Mouse (Mus musculus): Measurements from ENCODE around the gene Il9. TPM values are rescaled to one million over a fixed set of nuclear protein-coding genes. Genes with fewer than 3 reads are reported as not detected.

Il9 gene
- polyA plus RNA-seq, 1 experiment, result not detected

DNA sequence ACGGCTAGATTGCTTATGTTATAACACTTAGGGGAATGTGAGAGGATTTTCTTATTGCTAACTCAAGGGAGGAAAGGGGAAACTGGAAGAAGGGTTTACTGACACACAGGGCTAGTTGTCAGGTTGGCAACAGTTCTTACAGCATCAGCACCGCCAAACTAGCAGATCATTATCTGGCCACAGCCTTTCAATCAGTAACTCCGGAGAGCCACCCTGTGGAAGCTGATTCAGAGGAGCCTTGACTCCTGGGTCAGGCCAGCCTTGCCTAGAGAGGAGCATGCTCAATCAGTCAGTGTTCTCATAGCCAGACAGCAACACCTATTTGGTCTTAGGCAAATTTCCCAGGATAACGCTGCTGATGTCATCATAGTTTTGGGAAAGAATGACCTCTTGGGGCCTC, 20.6 kb downstream of the Il9 start:
- 71% methylated on average over 4 of the region's 4 CpGs for WGBS
- Histone ChIP-seq H3K4me3 (replicated peaks; ENCODE audit: extremely low read depth, low read depth, low read length) (no peak overlapping the region), H3K4me1 (ENCODE audit: control insufficient read depth, insufficient read depth, low read length) (no peaks in the 10 kb centered on the region)
- no peak for DNase-seq
- TF ChIP-seq CTCF (IDR thresholded peaks at IDR 0.05; ENCODE audit: insufficient read depth, low read length) (no peak), POLR2A (IDR thresholded peaks at IDR 0.05; ENCODE audit: borderline replicate concordance, extremely low read depth, low read depth, low read length) (no peak)

DNA sequence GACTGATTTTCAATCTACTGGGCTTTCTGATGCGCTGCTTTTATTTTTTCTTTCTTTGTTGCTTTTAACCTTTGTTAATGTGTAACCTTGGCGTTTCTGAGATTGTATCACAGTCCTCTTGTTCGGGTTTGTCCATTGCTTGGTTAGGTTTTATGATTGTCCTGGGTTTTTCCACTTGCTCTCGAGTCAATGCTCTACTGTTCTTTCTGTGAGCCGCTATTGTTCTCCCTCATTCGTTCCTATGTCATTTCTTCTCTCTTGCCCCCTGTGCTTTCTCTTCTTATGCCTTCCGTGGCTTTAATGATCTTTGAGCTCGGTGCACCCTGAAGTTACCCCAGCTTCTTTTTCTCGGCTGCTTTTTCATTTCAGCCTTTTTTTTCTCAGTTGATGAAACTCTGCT, 24.0 kb downstream of the Il9 start:
- no peak for DNase-seq
- TF ChIP-seq POLR2A (IDR thresholded peaks at IDR 0.05; ENCODE audit: borderline replicate concordance, extremely low read depth, low read depth, low read length) (no peak), CTCF (IDR thresholded peaks at IDR 0.05; ENCODE audit: insufficient read depth, low read length) (no peak)
- 49% methylated on average over 9 of the region's 9 CpGs for WGBS
- Histone ChIP-seq H3K4me1 (ENCODE audit: control insufficient read depth, insufficient read depth, low read length) (no peaks in the 10 kb centered on the region), H3K4me3 (replicated peaks; ENCODE audit: extremely low read depth, low read depth, low read length) (no peak overlapping the region)

GRCm38 (mm10) chr13:56450035-56450434, 32.0 kb downstream of the Il9 start:
- DNase-seq, result no peak
- Histone ChIP-seq H3K4me1 (ENCODE audit: control insufficient read depth, insufficient read depth, low read length) (no peaks in the 10 kb centered on the region), H3K4me3 (replicated peaks; ENCODE audit: extremely low read depth, low read depth, low read length) (no peak overlapping the region)
- no peak for TF ChIP-seq CTCF (IDR thresholded peaks at IDR 0.05; ENCODE audit: insufficient read depth, low read length)
- no peak for TF ChIP-seq POLR2A (IDR thresholded peaks at IDR 0.05; ENCODE audit: borderline replicate concordance, extremely low read depth, low read depth, low read length)
- WGBS, result 68% methylated on average over 8 of the region's 8 CpGs

- Histone ChIP-seq H3K4me3 (replicated peaks; ENCODE audit: extremely low read depth, low read depth, low read length) (no peak overlapping the region), H3K4me1 (ENCODE audit: control insufficient read depth, insufficient read depth, low read length) (no peaks in the 10 kb centered on the region)
- DNase-seq, result no peak
- TF ChIP-seq POLR2A (IDR thresholded peaks at IDR 0.05; ENCODE audit: borderline replicate concordance, extremely low read depth, low read depth, low read length) (no peak), CTCF (IDR thresholded peaks at IDR 0.05; ENCODE audit: insufficient read depth, low read length) (no peak)
- WGBS, result 59% methylated on average over 10 of the region's 10 CpGs
Measured at GRCm38 (mm10) chr13:56449239-56450030, 32.6 kb downstream of the Il9 start.

DNA sequence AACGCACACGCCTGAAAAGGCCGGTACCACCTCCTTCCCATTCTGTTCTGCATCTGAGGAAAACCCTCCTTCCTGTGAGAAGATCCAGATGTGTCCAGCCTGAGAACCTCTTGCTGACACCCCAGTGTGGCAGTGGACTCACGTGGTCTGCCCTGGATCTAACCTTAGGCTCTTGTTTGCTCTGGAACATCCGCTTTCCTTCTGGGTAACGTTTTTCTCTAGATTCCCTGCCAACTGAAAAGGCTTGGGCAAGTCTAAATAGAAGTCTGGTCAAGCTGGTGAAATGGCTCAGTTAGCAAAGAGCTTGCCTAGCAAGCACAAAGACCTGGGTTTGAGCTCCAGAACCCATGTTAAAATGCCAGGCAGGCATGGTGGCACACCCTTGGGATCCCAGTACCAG, 37.0 kb downstream of the Il9 start:
- TF ChIP-seq POLR2A (IDR thresholded peaks at IDR 0.05; ENCODE audit: borderline replicate concordance, extremely low read depth, low read depth, low read length) (no peak), CTCF (IDR thresholded peaks at IDR 0.05; ENCODE audit: insufficient read depth, low read length) (no peak)
- WGBS, result 73% methylated on average over 6 of the region's 6 CpGs
- no peak for DNase-seq
- no peak overlapping the region for H3K4me3 ChIP-seq (replicated peaks; ENCODE audit: extremely low read depth, low read depth, low read length)
- H3K4me1 ChIP-seq (ENCODE audit: control insufficient read depth, insufficient read depth, low read length), result no peaks in the 10 kb centered on the region

DNA sequence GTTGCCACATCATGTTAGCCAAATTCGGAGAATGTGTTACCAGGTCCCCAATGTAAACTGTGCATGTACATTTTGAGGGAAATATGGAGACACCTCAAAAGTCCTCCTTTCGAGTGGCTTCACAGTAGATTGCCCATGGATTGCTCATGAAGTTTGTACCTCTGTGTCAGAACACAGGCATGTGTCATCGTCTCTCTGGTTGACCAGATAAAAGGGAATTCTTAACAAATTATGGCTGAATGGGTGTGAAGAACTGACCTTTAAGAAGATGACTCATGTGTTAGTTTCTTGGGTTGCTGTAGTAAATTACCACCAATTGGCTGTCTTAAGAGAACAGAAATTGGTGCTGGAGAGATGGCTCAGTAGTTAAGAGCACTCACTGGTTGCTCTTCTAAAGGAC, 37.9 kb downstream of the Il9 start:
- H3K4me3 ChIP-seq (replicated peaks; ENCODE audit: extremely low read depth, low read depth, low read length), result no peak overlapping the region
- no peaks in the 10 kb centered on the region for H3K4me1 ChIP-seq (ENCODE audit: control insufficient read depth, insufficient read depth, low read length)
- WGBS, result 82% methylated on average over 3 of the region's 3 CpGs
- no peak for DNase-seq
- TF ChIP-seq POLR2A (IDR thresholded peaks at IDR 0.05; ENCODE audit: borderline replicate concordance, extremely low read depth, low read depth, low read length) (no peak), CTCF (IDR thresholded peaks at IDR 0.05; ENCODE audit: insufficient read depth, low read length) (no peak)

DNA sequence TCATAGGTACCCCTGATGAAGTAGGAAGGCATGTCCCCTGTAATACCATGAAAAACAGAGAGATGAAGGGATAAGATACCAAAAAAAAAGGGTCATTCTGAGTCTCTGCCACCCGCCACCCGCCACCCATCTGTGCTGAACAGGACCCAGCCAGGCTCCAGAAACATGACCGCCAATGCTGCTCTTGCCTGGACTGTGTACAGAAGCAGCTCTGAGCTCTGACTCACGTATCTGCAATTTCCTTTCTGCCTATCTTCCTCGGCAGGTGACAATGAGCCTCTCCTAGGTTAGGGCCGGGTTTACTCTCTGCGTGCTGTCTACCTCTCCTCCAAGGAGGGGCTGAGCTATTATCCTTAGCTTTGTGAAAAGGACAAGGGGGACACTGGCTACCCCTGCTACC, 38.6 kb downstream of the Il9 start:
- DNase-seq, result no peak
- TF ChIP-seq POLR2A (IDR thresholded peaks at IDR 0.05; ENCODE audit: borderline replicate concordance, extremely low read depth, low read depth, low read length) (no peak), CTCF (IDR thresholded peaks at IDR 0.05; ENCODE audit: insufficient read depth, low read length) (no peak)
- 61% methylated on average over 7 of the region's 7 CpGs for WGBS
- no peak overlapping the region for H3K4me3 ChIP-seq (replicated peaks; ENCODE audit: extremely low read depth, low read depth, low read length)
- H3K4me1 ChIP-seq (ENCODE audit: control insufficient read depth, insufficient read depth, low read length), result no peaks in the 10 kb centered on the region

DNA sequence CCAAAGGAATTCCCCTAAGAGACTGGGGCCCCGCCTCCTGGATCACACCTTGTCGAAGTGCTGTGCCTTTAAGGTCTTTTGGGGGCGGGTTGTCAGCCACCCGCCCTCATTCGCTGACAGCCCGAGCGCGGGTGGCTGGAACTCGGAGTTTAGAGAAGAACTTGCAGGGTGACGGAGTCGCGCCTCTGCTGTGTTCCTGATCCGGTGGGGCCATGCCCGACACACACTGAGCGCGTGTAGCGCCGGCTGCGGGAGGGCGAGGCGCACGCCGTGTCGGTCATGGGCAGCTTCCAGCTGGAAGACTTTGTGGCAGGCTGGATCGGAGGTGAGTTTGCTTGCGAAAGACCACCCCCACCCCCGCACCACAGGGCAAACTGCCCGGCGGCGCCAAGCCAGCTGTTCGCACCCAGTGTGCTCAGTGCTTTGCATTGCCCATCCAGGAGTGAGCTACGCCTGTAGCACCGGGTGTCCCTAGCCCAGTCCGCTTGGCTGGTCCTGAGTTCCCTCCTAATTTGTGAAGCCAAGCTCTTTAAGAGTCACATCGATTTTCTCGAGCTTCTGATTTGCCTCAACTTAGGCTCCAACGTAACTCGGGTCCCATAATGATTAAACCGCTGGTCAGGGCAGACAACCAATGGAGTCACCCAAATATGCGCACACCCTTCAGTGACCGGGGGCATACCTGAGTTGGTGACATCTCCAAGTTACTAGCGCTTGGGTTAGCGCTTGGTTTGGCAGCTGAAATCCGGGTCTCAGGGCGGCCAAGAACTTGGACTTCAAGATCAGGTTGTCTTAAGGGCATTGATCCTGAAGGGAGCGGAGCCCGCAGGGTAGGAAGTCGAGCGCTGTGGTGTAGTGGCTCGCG, 43.6 kb downstream of the Il9 start, which contains the start of gene Slc25a48:
Gene Slc25a48, plus strand, starts transcription at position 145 of the 865 bp plus-strand sequence.
- peak; percentile 21 for DNase-seq

DNA sequence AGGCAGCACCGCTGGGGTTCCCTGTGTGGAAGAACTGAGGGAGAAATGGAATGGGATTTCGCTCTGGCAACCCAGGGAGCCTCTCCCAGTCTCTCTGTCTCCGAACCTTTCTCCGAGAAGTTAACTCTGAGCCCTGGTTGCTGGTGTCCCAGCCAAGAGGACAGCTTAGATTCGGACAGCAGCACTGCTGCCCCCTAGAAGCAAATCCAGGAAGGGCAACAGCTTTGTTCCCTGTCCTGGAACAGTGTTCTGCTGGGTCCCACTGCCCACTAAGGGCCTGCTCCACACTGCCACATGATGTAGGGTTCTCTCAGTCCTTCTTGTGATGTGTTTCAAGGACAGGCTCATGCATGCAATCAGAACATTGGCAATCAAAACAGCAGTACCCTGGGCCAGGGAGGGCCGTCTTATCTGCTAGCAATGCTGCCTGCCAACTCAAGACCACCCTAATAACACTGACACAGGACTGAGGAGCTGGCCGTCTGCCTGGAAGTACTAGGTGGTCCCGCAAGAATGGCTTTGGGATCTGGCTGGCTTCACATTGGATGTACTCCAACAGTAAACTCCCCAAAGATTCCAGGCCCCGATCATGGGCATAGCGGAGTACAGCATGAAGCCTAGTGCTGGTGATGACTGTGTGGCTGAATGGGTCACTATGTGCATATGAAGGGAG, 46.3 kb downstream of the Il9 start:
- DNase-seq, result no peak
- TF ChIP-seq POLR2A (IDR thresholded peaks at IDR 0.05; ENCODE audit: borderline replicate concordance, extremely low read depth, low read depth, low read length) (no peak), CTCF (IDR thresholded peaks at IDR 0.05; ENCODE audit: insufficient read depth, low read length) (no peak)
- no peak overlapping the region for H3K4me3 ChIP-seq (replicated peaks; ENCODE audit: extremely low read depth, low read depth, low read length)
- no peaks in the 10 kb centered on the region for H3K4me1 ChIP-seq (ENCODE audit: control insufficient read depth, insufficient read depth, low read length)
- WGBS, result 70% methylated on average over 10 of the region's 10 CpGs

More for the DNA sequence above, 43.6 kb downstream of the Il9 start, which contains the start of gene Slc25a48:
- no peaks in the 10 kb centered on the region for H3K4me1 ChIP-seq (ENCODE audit: control insufficient read depth, insufficient read depth, low read length)
- no peak for TF ChIP-seq CTCF (IDR thresholded peaks at IDR 0.05; ENCODE audit: insufficient read depth, low read length)
- no peak for TF ChIP-seq POLR2A (IDR thresholded peaks at IDR 0.05; ENCODE audit: borderline replicate concordance, extremely low read depth, low read depth, low read length)
- no peak within 1 kb of the TSS for H3K4me3 ChIP-seq (replicated peaks; ENCODE audit: extremely low read depth, low read depth, low read length)
- 4% methylated on average over 51 of the region's 51 CpGs for WGBS

All from lung, adult 2 months (tissue).